Mouse (Mus musculus): Measurements from ENCODE around the gene Aoah.

The Aoah gene

DNA sequence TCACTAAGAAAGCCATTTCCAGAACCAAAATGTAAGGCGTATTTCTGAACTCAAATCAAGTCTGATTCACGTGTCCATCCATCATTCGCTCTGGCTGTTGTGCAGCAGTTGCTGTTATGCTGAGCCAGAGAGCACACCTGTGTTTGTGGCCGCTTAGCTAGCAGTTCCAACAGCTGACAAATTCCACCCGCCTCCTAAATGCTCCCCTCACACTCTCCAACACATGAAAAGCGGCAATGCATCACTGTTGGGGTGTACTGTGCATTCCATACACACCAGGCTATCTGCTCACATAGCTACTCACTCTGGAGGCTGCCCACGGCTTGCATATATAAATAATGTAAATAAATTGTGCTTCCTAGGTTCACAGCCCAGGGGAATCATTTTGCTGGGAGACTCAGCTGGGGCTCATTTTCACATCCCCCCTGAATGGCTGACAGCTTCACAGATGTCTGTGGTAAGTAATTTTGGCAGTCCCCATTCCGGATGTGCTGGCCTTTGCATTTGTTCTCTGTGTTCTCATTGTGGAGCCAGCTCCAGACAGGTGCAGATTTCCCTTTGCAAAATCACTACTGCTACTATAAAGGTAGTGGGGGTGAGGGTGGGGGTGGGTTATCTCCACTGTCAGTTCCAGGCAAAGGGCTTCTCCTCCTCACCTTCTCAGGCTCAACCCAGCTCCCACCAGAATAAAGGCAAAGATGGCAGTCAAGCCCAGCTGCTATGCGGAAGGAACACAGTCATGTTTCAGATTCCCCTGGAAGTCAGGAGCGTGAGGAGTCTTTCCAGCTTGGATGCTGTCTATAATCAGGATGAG is 123.0 kb downstream of the Aoah start:
- no peak for DNase-seq (ENCODE audit: low spot score in 2 of 2)

DNA sequence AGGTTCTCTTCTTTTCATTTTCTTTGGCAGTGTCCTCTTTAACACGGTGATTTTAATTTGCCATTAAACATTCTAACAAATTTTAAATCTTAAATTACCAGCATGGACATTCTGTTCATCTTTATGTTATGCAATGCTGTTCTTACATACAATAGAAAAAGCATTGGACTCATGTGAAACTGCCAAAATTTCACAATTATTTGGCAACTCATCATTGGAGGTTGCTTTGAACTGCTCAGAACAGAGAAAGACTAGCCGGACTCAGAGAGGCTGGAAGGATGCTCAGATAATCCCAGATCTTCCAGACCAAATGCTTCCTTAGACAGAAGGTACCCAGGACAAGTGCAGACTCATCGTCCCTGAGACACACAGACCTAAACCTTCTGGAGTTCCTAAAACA is 126.5 kb downstream of the Aoah start:
- no peak for DNase-seq (ENCODE audit: low spot score in 2 of 2)

DNA sequence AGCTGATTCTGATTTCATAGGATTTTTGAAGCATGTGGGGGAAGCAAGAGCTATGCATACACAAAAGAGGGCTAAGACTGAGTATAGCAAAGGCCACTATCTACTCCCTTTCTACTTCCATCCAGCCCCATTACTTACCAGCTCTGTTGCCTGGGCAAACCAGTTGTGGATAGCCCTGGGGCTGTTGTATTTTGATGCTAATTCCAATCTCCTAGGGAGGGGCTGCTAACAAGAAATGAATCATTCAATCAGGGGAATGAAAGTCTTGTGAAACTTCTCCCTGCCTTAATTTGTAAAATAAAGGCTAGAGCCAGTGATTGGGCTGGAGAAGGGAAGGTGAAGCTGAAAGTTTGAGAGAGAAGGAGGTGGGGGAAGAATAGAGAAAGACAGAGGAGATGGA is 142.1 kb downstream of the Aoah start:
- DNase-seq (ENCODE audit: low spot score in 2 of 2), result no peak

DNA sequence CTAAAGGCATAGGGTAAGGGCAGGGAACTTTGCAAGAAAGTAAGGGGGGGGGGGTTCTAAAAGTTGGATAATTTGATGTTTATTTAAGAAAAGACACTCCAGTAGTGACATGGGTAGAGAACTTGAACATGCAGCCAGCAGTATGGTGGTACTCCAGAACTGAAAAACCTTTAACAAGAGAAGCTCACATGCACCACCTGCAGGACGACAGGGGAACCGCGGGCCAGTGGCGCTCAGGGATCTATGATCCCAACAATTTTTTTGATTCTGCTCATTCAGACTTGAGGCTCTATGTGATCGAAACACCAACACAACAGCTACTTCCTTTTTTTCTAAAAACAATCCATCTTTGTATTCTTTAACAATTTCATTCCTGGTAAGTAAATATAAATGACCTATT is 143.5 kb downstream of the Aoah start:
- DNase-seq (ENCODE audit: low spot score in 2 of 2), result peak in 1 of 2 experiments; percentile 17

DNA sequence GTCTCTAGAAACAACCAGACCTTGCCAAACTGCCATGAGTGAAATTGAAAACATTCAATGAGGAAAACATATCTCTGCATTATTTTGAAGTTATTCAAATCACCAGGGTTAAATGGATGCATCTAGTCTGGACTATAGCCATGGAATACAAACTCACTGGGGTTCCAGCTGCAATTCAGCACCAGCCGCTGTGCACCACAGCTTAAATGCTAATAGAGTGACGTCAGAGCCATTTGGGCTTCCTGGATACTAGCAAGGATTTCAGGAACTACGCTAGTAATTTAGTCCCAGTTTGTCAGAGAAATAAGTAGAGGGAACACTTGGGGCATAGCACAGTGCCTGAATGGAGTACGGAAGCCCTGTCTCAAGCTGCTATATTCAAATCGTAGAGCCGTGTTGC is 145.2 kb downstream of the Aoah start:
- no peak for DNase-seq (ENCODE audit: low spot score in 2 of 2)

DNA sequence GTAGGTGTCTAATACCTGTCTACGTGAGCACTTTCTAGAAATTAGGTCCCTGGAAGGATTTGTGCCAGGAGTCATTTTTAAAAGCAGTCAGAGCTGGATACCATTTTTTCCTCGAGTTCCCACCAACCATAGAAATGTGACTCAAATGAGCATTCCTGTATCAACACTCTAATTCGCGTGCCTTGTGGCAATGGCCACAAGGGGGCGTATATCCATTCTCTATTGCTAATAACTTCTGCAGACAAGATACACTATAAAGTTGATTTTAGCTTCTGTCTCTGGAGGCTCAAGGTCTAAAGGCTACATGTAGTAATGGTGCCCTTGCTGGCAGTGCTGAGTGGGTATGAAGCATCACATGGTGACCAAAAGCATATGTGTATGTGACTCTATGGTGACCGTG is 146.5 kb downstream of the Aoah start:
- DNase-seq (ENCODE audit: low spot score in 2 of 2), result peak in 1 of 2 experiments; percentile 13

DNA sequence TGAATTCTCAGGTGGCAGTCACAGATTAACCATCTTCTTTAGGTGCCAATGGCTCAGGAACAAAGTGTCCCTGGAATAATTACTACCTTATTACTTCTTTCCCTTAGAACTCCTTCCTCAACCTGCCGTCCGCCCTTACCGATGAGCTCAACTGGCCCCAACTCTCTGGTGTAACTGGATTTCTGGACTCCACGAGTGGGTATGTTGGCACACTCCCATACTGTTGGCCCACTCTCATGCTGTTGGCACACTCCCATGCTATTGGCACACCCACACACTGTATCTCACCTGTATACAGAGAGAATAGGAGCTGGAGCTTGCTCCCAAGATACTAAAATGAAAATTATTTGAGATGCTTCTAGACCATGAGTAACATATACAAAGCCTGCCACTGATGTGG is 147.8 kb downstream of the Aoah start:
- no peak for DNase-seq (ENCODE audit: low spot score in 2 of 2)

DNA sequence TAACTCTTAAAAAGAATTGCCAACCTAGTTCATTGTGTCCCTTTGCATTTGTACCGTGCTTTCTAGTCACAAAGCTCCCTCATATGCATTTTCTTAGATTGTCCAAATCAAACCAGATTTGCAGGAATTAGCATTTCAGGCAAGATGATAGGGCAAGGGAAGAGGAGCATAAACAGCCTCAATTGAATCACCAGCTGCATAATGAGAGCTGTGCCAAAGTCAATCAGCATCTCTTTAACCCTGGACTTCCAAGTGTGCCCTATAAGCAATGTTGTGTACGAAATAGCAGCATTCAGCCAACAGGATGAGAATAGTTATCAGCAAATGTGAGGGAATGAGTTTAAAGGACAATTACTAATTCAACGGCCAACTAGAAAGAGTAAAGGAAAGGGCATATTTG is 169.2 kb downstream of the Aoah start:
- no peak for DNase-seq (ENCODE audit: low spot score in 2 of 2)

DNA sequence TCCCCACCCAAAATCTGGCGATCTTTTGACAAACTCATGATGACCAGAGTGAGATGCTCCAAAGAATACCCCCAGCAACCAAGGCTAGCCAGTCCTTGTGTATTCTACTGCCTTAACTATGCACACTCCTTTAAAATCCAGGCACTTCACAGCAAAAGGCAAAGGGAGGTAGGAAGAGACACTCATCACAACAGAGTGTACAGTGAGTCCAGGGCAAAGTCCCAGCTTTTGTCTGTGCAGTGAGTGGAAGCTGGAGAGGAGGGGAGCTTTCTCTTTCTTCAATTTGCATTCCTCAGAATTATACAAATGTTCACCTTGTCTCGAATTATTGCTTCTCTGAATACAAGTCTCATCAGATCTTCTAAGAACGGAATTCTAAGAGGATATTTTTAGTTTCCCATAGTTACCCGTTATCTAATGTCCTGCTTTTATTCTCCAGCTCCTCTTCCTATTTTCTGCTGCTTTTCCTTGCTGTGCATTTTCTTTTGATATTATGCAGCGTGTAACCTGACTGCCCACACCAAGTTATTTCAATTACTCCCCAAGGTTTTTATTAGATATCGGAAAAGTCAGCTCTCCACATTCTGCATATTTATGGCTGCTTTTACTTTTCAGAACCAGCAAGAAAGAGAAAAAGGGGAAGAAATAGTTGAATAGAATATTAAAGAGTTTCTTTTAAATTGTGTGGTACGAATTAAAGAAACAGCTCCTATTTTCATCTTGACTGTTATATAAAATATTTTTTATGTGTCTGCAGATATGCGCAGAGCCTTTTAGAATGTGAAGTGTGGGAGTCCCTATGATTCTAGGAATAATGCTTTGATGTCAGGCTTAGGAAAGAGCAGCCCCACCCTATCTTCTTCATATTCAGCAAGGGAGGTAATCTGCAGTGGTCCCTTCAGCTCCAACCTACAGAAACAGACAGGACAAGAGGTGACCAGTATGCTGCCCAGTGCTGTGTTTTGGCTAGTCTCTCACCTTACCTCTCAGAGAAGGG is 187.6 kb downstream of the Aoah start:
- no peak for DNase-seq (ENCODE audit: low spot score in 2 of 2)

DNA sequence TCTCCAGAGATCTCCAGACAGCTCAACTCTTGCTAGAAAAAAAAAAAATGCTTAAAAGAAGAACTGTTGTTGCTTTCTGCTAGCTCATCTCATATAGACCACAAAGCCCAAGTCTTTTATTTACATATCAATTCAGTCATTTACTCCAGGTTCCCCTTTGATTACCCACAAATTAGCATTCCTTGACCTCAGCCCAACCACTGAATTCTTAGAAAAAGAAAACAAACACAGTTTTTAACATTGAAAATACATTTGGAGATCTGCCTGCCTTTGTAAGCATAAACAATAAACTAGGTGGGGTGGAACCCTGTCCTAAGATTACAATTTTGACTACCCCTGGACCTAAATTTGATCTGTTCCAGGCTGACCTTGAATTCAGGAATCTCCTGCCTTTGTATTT is 191.6 kb downstream of the Aoah start:
- no peak for DNase-seq (ENCODE audit: low spot score in 2 of 2)

DNA sequence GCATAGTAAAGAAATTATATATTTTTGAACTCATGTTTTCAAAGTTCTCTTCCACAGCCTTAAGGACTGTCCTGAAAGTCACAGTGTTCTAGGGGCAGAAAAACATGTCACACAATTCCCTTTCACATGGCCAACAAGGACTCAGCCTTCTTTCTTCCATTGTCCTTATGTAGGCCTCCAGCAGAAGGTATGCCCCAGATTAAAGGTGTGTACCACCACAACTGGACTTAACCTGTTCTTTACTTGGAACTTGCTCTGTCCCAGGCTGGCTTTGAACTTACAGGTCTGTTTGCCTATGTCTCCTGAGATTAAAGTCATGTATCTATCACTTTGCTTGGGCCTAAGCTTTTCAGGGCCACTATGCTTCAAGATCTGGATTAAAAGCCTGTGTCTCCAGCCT is 192.0 kb downstream of the Aoah start:
- DNase-seq (ENCODE audit: low spot score in 2 of 2), result no peak

DNA sequence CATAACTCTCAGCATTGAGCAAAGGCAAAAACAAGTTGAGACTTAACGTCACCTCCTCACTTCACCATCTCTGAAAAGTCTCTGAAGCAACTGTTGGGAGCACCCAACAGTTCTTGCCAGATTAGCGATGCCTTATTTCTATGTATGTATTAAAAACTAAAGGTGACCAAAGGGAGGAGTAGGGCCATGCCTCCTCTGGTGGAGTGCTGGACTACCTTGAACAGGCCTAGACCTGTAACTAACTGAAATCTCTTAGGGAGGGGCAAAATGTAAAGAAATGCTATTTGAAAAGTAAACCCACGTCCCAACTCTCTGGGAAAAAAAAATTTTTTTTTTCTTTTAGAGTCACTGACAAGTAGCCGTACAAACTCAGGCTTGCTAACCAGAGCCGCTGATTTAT is 211.3 kb downstream of the Aoah start:
- no peak for DNase-seq (ENCODE audit: low spot score in 2 of 2)

DNA sequence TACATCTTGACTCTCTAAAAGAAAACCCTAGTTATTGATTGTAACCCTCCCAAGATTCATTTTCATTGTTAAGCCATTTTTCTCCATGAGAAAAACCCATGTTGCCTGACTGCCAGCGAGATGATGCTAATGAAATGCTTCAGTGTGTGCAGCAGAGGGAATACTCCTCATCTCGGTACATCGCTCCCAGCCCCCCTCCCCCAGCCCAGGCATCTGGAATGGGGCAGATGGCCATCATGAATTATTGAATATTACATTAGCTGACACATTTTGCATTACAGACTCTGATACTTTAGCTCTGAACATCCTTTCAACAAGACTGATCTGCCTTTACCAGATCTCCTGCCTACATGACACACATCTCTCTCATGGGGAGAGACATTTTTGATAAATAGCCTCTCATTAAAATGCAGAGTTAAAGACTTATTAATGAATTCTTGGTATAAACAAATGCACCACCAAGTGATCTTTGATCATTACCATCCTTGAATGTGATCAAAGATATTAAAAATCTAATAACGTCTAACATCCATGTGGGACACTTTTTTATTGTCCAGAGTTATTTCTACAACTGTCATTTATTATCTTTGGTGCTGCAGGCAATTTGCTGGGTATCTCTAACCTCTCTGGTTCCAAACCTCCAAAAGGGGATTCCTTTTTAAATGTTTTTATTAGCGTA is 211.9 kb downstream of the Aoah start:
- DNase-seq (ENCODE audit: low spot score in 2 of 2), result no peak

DNA sequence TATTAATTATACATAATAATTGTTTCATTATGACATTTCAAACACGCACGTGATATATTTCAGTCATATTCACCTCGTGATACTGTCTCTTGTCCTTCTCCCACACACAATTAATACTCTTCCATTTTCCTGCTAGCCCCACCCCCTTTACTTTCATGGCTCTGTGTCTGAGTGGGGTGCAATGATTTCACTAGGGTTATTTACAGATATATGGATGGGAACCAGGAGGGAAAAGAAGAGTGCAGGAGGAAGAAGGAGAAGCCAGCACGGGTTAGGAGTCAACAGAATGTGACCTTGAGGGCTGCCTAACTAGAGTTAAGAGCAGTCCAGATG is 212.4 kb downstream of the Aoah start:
- no peak for DNase-seq (ENCODE audit: low spot score in 2 of 2)

DNA sequence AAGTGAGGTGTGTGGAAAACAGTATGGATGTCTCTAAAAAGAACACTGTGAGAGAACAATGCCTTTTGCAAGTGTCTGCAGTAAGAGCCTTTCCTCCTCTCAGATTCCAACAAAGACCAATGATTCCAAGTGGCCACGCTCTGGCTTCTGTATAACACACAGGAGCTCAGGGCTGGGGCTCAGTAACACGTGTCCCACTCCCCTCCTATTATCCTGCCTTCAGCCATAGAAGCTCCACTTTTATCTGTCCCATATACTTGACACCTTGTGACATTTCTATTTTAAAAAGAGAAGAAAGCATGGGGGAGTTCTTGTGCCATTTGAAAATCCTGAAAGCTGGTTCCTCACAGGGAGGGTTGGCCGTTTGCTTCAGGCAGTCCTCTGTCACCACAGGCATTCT is 219.7 kb downstream of the Aoah start:
- no peak for DNase-seq (ENCODE audit: low spot score in 2 of 2)

DNA sequence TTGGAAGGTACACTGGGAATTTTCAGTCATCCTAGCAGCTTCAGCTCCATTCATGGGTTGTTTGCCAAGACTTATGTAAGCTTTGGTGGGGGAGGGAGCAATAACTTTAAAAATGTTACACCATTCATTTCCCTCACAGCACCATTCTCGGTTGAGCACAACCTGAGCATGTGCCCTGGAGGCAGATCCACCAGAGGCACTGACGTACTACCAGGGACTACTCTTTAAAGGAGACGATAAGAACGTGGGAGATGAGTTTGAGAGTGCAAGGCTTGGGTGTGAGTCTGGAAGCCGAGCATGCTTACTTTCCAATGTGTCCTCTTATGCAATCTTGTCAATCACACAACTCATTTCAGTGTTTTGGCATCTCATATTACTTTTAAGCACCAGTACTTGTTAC is 230.9 kb downstream of the Aoah start:
- no peak for DNase-seq (ENCODE audit: low spot score in 2 of 2)

DNA sequence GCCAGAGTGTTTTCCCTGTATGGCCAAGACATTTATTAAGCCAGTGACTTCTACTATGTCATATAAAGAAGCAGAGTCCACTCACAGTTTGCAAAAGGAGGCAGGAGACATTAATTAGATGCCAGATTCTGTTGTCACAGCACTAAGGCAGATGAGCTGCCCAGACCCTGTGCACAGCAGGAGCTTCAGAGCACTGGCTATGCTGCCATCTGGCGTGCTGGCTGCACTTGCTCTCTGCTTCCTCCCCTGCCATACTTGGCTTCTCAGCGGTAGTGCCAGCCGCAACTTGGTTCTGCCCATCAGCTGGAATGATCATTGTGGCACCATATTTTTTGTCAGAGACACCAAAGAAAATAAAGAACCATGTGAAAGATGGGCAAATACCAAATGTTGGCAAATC is 239.3 kb downstream of the Aoah start:
- no peak for DNase-seq (ENCODE audit: low spot score in 2 of 2)

DNA sequence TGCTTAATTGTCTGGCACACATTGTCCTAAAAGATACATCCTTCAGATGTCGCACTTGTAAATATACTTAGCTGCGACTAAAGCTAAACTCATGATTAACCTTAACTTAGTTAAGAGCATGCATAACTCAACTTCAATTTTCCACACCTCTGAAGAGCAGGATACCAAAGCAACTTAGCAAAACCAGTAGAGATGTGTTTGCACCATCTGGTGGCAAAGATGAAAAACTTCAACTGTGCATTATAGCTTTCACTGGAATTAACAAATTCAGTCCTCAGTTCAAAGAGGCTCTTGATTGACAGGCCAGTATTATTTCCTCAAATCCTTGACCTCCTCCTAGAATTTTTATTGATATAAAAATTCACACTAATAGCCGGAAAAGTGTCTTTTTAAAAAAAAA is 241.1 kb downstream of the Aoah start:
- DNase-seq (ENCODE audit: low spot score in 2 of 2), result no peak

DNA sequence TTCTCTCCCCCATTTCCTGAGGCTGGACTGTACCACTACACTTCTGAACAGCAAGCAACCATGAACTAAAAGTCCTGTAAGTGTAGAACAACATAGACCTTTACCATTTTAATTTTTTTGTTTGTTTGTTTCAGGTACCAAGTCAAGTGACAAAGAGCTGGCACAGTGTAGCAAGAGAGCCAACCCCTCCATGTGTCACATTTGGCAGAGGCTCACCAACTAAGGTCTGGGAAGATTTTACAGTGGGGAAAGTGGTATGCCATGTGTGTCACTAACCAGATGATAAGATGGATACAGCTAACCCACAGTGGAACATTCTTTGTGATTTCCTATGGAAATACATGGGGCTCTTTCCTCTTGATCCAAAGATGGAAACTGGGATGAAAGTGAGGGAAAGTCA is 242.1 kb downstream of the Aoah start:
- DNase-seq (ENCODE audit: low spot score in 2 of 2), result no peak

DNA sequence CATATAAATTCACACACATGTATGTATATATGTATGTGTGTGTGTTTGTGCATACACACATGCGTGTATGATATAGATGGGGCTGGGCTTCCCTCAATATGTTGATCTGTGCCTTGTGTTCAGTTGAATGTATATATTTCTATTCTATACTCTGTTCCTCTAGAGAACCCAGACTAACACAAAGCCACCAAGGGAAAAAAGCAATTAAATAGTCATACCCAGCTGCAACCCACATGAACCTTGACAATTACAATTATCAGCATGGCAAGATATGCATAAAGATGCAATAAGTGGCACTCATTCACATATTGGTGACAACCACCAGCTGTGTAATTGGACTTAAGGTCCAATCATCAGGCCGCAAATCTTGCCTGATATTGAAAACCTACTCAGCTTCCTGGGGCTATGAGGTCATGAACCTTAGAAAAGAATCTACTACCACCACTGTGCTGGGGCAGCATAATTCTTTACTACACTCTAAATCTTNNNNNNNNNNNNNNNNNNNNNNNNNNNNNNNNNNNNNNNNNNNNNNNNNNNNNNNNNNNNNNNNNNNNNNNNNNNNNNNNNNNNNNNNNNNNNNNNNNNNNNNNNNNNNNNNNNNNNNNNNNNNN is 246.8 kb downstream of the Aoah start:
- DNase-seq (ENCODE audit: low spot score in 2 of 2), result no peak

DNA sequence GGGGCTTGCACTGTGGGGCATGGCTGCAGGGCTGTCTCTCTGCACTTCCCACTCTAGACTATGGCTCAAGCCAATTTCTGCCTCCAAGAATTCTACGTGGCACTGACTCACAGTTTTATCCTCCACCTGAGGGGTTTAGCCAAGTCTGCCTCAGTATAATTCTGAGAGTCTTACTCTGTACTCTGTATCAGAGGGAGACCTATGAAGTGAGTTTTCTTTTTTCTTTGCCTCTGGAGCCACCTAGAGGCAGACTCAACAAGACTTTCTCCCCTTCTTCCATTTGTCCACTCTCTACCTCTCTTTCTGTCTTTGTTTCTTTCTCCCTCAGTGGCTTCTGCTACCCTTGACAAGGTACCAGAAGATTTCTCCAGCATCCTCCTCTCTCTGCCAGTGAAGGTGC is 256.2 kb downstream of the Aoah start:
- no peak for DNase-seq (ENCODE audit: low spot score in 2 of 2)

DNA sequence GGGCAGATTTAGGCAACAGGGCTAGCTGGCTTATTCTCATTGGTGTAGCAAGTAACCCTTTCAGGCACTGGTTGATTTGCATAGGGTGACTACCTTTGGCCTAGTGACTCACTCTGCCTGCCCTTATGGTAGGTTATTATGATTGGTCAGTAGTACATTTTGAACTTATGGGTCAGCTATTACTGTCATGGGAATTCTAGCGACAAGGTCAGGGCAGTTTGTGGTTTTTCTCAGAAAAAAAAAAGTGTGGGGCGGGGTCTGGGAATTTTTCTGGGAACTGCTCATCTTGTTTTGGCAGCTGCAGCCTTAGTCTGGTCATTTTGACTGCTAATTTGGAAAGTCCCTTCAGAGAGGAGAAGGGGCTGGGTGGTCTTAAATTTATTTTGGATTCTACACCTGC is 272.1 kb downstream of the Aoah start:
- DNase-seq (ENCODE audit: low spot score in 2 of 2), result no peak
